Mouse (Mus musculus): ENCODE data around the gene Dctn1.
"Not testable (repeated sequence)": the region's sequence is repeated elsewhere in the genome, so short reads cannot be mapped to it uniquely, and the experiment has no call there.

Gene Dctn1

GRCm38 (mm10) chr6:83136291-83136880 lies 29.3 kb upstream of the Dctn1 start:
- DNase-seq (ENCODE audit: low spot score): no peak

GRCm38 (mm10) chr6:83136881-83137575 lies 28.7 kb upstream of the Dctn1 start:
- DNase-seq (ENCODE audit: low spot score): no peak

- no peak for DNase-seq (ENCODE audit: low spot score)
Measured at GRCm38 (mm10) chr6:83137576-83137950, 28.2 kb upstream of the Dctn1 start.

GRCm38 (mm10) chr6:83138056-83138455 lies 27.7 kb upstream of the Dctn1 start:
- no peak for DNase-seq (ENCODE audit: low spot score)

GRCm38 (mm10) chr6:83140044-83140443 lies 25.7 kb upstream of the Dctn1 start:
- no peak for DNase-seq (ENCODE audit: low spot score)

GRCm38 (mm10) chr6:83141636-83142035 lies 24.1 kb upstream of the Dctn1 start:
- DNase-seq (ENCODE audit: low spot score): no peak

- DNase-seq (ENCODE audit: low spot score): no peak
Measured at GRCm38 (mm10) chr6:83142211-83142731, 23.4 kb upstream of the Dctn1 start.

GRCm38 (mm10) chr6:83142886-83143285 lies 22.8 kb upstream of the Dctn1 start:
- no peak for DNase-seq (ENCODE audit: low spot score)

- DNase-seq (ENCODE audit: low spot score): no peak
Measured at GRCm38 (mm10) chr6:83145209-83145608, 20.5 kb upstream of the Dctn1 start.

GRCm38 (mm10) chr6:83145805-83146204 lies 19.9 kb upstream of the Dctn1 start:
- DNase-seq (ENCODE audit: low spot score): no peak

GRCm38 (mm10) chr6:83147280-83147679 lies 18.4 kb upstream of the Dctn1 start:
- DNase-seq (ENCODE audit: low spot score): no peak

GRCm38 (mm10) chr6:83151721-83152120 lies 14.0 kb upstream of the Dctn1 start:
- no peak for DNase-seq (ENCODE audit: low spot score)

- no peak for DNase-seq (ENCODE audit: low spot score)
Measured at GRCm38 (mm10) chr6:83153038-83153437, 12.7 kb upstream of the Dctn1 start.

- DNase-seq (ENCODE audit: low spot score): no peak
Measured at GRCm38 (mm10) chr6:83153485-83153884, 12.2 kb upstream of the Dctn1 start.

- DNase-seq (ENCODE audit: low spot score): no peak
Measured at GRCm38 (mm10) chr6:83155552-83156238, 10.0 kb upstream of the Dctn1 start.

- DNase-seq (ENCODE audit: low spot score): no peak
Measured at GRCm38 (mm10) chr6:83156259-83156684, 9.4 kb upstream of the Dctn1 start, which contains the start of the genes Wdr54 and 1700003E16Rik. TSS of gene Wdr54 (minus strand) at chr6:83156397. TSS of gene 1700003E16Rik (plus strand) at chr6:83156404.

GRCm38 (mm10) chr6:83159456-83159855 lies 6.3 kb upstream of the Dctn1 start:
- not testable (repeated sequence) for DNase-seq (ENCODE audit: low spot score)

GRCm38 (mm10) chr6:83161442-83161841 lies 4.3 kb upstream of the Dctn1 start:
- DNase-seq (ENCODE audit: low spot score): no peak

- no peak for DNase-seq (ENCODE audit: low spot score)
Measured at GRCm38 (mm10) chr6:83161921-83162641, 3.6 kb upstream of the Dctn1 start.

- peak; percentile 17 for DNase-seq (ENCODE audit: low spot score)
Measured at GRCm38 (mm10) chr6:83162701-83163100, 3.0 kb upstream of the Dctn1 start.

GRCm38 (mm10) chr6:83165026-83165606 lies 604 bp upstream of the Dctn1 start:
- no peak for DNase-seq (ENCODE audit: low spot score)

GRCm38 (mm10) chr6:83166243-83166630 lies 517 bp downstream of the Dctn1 start:
- DNase-seq (ENCODE audit: low spot score): no peak

Data from spleen, adult 12 weeks (tissue).